Mouse (Mus musculus): ENCODE results near the gene Camkk1.
A peak's percentile ranks its signal among the peaks of the same experiment; 100 is the strongest.

The Camkk1 gene

GRCm38 (mm10) chr11:73049335-73049734, 30.5 kb downstream of the Camkk1 start:
- peak; percentile 76 to 88 for DNase-seq (ENCODE audit: low spot score in 2 of 2)

DNA sequence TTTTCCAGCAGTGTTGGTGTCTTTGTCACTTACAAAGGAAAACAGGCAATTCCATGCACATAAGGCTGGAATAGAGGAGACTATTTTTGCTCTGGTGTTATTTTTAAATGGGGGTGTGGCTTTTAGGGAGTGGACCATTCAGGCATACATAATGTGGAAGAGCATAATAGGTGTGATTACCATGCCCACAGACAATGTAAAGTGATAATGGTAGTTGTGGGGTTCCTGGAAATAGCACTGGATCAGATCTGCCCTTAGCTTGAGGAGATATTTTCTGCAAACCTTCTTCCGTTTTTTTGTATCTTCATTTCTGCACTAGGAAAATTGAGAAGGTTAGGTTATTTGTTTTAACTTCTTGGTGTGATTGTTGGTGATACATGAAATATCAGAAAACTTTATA, 34.0 kb downstream of the Camkk1 start:
- DNase-seq (ENCODE audit: low spot score in 2 of 2): no peak

DNA sequence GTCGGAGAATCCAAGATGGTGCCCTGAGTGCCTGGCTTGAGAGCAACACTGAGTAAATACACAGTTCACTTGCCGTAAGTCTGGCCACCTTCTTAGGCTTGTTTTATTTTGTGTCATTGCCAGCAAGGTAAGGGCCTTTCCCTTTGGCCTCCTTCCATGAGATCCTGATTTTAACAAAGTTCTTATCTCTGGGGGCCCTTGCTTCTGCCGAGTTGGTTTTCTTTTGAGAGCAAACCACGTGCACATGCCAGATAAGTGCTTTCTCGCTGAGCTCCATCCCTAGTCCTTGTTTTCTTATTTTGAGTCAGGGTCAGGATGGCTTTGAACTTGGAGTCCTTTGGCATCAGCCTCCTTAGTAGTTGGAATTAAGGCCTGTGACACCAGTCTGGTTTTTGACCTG, 38.9 kb downstream of the Camkk1 start:
- DNase-seq (ENCODE audit: low spot score in 2 of 2): no peak

DNA sequence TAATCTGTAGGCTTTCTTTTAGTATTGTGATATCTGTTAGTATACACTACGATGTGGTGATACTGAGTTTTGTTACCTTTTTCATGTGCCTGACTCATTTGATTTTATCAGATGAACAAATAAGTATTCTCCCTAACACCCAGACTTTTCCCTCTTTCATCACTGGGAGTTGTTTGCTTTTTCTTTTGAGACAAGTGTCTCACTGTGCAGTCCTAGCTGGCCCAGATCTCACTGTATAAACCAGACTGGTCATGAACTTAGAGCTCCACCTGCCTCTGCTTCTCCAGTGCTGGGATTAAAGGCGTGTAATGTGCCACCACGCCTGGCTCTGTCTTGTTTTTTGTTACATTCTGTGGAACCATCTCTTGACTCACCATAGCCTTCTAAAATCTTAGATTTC, 40.8 kb downstream of the Camkk1 start:
- DNase-seq (ENCODE audit: low spot score in 2 of 2): peak in 1 of 2 experiments; percentile 13

GRCm38 (mm10) chr11:73061413-73061812, 42.6 kb downstream of the Camkk1 start:
- DNase-seq (ENCODE audit: low spot score in 2 of 2): peak in 1 of 2 experiments; percentile 30

DNA sequence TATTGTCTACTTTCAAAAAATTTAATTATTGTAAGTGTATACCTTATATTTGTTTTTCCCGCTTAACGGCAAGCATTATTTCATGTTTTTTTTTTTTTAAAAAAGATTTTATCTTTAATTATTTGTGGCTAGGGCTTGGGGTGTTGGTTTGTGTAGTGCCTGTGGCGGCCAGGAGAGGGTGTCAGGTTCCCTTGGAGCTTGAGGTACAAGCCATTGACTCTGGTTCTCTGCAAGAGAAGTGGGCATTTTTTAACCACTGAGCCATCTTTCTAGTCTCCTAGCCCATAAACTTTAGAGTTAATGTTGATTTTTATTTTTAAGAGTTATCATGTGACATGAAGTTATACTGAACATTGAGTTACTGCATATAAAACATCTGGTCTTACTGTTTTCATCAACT, 53.0 kb downstream of the Camkk1 start:
- DNase-seq (ENCODE audit: low spot score in 2 of 2): peak in 1 of 2 experiments; percentile 56

- DNase-seq (ENCODE audit: low spot score in 2 of 2): no peak
Measured at GRCm38 (mm10) chr11:73076295-73076694, 57.5 kb downstream of the Camkk1 start.

DNA sequence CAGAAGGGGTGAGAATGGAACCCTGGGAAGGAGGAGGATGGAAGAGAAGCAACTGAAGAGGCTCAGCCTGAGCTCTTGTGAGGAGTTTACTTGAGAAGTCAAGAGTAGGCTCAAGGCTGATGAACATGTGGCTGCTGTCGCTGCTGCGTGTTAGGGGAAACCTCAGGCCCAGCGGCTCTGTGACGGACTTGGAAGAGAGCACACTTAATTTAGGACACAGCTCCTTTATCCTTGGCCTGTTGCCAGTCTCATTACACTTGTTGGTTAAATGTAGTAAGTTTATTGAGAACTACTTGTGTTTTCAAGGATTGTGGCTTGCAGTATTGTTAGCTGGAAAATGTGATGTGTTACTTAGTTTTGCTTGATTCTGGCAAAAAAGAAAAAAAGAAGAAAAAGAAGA, 57.9 kb downstream of the Camkk1 start:
- no peak for DNase-seq (ENCODE audit: low spot score in 2 of 2)

GRCm38 (mm10) chr11:73077211-73077720, 58.5 kb downstream of the Camkk1 start:
- DNase-seq (ENCODE audit: low spot score in 2 of 2): peak in 1 of 2 experiments; percentile 33

DNA sequence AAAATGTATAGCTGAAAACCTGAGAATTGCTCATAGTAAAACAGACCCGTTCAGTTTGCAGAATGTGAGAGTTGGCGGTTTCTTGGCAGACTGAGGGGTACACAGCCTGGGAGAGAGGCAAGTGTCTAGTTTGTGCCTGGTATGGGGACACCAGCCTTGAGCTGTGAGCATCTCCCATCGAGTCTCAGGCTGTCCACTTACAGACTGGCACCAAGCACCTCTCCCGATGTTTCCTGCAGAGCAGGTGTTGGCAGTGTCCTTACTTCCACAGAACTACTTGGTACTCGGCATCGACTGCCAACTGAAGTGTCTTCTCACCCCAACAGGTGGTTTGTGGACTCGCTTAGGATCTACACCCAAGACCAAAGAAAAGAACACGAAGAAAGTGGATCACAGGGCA, 59.8 kb downstream of the Camkk1 start:
- no peak for DNase-seq (ENCODE audit: low spot score in 2 of 2)

DNA sequence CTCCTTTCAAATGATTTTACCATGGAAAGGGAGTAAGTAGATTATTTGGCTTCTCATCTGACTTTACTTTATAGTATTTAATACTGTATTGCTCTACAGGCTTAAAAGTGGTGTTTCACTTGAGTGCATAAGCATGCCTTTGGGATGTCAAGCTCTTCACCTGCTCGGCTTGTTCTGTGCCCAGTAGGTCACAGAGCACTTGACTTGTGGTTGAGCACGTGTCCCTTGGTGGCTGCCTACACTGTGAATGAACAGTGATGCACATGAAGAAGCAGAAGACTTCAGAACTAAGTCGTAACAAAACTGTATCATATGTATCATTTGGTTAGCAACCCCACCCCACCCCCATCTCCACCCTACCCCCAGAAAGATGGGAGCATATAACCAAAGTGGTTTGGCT, 61.5 kb downstream of the Camkk1 start:
- no peak for DNase-seq (ENCODE audit: low spot score in 2 of 2)

DNA sequence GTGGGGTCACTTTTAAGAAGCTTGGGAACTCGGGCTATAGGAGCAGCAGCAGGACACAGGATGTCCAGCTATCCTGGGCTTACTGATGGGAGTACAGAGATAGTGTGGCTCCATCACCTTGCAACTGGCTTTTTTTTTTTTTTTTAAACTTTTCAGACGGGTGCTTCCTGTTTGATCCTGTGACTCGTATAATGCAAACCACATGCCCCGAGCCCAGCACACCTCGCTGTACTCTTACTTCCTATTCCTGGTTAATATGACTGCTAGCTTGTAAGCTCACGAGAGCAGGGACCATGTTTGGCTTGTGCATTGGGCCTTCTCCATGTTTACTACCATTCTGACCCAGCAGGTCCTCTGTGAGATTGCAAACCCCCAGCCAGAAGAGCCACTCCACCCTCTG, 65.5 kb downstream of the Camkk1 start:
- no peak for DNase-seq (ENCODE audit: low spot score in 2 of 2)

GRCm38 (mm10) chr11:73084804-73085231, 66.0 kb downstream of the Camkk1 start:
- peak; percentile 51 to 56 for DNase-seq (ENCODE audit: low spot score in 2 of 2)

DNA sequence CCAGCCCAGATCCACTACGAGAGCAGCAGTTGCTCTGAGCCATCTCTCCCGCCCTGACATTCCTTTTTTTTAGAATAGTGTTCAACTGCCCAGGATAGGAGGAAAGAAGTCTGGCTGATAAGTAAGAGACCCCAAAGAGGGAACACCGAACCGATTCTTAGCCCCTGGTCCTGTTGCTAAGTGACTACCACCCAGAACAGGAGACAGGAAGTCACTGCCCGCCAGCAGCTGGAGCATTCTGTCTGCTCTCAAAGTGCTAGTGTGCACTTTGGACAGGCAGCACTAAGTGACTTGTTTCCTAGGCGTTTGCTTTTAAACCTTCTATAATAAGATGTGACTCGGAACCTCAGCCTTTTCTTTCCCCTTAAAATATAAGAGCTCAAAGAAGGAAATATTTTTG, 66.6 kb downstream of the Camkk1 start:
- DNase-seq (ENCODE audit: low spot score in 2 of 2): peak; percentile 49 to 56

DNA sequence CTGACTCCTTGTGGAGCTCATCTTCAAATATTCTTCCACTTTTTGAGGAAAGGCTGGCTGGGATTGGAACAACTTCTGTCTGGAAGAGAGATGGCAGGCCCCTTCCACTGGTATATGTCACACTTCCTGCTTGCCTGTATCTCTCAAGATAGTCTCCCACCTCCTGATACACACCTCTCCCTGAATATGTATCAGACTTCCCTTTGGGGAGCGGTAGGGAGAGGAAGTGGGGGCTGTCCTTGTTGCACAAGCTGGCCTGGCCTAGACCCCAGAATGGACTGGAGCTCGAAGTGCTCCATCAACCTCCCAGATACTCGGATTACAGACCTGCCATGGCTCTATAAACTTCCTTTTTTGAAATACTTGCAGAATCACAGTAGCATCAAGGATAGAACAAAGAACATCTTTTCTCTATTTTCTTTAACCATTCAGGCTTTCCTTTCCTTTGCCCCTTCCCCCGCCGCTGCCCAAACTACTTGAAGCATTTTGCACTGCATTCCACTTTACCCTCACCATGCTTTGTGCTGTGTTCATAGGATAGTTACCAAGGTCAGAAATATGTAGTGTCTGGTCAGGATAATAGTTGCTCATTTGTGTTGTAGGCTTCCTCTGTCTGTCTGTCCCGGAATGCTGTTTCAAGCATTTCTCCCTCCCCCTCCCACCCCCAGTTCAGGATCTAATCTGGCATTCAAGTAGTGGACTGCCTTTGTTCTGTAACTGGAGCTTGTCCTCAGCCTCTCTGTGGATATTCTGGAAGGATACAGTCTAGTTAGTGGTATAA, 69.1 kb downstream of the Camkk1 start:
- no peak for DNase-seq (ENCODE audit: low spot score in 2 of 2)

GRCm38 (mm10) chr11:73090283-73090682, 71.5 kb downstream of the Camkk1 start, which contains the start of gene Itgae:
Gene Itgae, plus strand, starts transcription at chr11:73090583.
- DNase-seq (ENCODE audit: low spot score in 2 of 2): no peak

DNA sequence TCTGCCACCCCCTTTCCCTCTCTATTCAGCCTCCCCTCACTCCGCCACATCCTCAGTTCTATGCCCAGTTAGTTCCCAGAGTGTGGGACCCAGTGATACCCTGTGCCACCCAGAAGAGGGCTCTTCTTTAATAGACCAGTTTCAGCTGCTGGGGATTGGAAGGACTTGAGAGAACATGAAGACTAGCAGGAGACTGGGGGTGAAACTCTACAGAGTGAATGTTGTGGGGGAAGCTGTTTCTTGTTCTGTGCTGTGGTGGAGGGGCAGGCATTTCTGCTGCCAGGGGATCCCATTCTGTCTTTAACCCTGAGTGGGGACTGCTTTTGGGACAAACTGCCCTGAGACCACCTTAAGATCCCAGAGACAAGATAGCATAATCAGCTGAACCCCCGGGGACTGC, 72.0 kb downstream of the Camkk1 start:
- no peak for DNase-seq (ENCODE audit: low spot score in 2 of 2)
